Mouse (Mus musculus): ENCODE measurements at regions not wholly inside any gene's neighbourhood (a gene's known extent, or its start where the extent isn't known, plus 50 kb on each side); places are given as distances from the start of the nearest gene placed in this dataset.
"Not testable (repeated sequence)": the region's sequence is repeated elsewhere in the genome, so short reads cannot be mapped to it uniquely, and the experiment has no call there.

- Histone ChIP-seq H3K27me3 (replicated peaks) (no peaks in the 10 kb centered on the region), H3K27ac (no peak overlapping the region), H3K4me2 (replicated peaks) (no peak overlapping the region), H3K9me3 (no peaks in the 10 kb centered on the region), H3K36me3 (no peaks in the 10 kb centered on the region), H3K4me1 (no peaks in the 10 kb centered on the region), H3K4me3 (no peak overlapping the region), H3K9ac (no peak overlapping the region)
- ATAC-seq (ENCODE audit: low FRiP score, low read depth), result 0 out of 2 replicates have a peak, but pooled peaks have one; percentile 37
- WGBS, result 60% methylated on average over 2 of the region's 2 CpGs
Measured at GRCm38 (mm10) chr3:8141664-8142084, 1468.2 kb downstream of the Zfp704 start.

DNA sequence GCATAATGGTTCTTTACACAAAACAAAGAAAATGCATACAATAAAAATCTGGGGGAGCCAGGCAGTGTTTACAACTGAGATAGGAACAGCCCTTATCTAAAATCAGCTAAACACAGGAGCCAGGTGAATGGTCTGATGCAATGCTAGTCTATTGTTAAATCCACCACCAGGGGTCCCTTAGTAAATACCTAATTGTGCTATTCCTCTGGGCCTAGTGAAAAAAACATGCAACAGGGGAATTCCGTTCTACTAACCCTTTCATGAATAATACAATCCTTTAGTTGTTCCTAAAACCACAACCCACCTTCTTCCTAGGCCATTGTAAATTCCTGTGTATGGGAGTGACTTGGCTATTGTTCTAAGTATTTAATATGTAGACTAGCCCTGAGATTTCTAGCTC is 1486.2 kb downstream of the Zfp704 start:
- not testable (repeated sequence) for H3K9ac ChIP-seq; H3K9me3 ChIP-seq; H3K27ac ChIP-seq; H3K27me3 ChIP-seq (replicated peaks); H3K4me3 ChIP-seq; H3K4me2 ChIP-seq (replicated peaks); H3K4me1 ChIP-seq; ATAC-seq (ENCODE audit: low FRiP score, low read depth); H3K36me3 ChIP-seq
- WGBS, result 54% methylated on average over 1 of the region's 1 CpGs

- Histone ChIP-seq H3K9ac (no peak overlapping the region), H3K4me1 (no peaks in the 10 kb centered on the region), H3K9me3 (no peaks in the 10 kb centered on the region), H3K4me2 (replicated peaks) (no peak overlapping the region), H3K36me3 (no peaks in the 10 kb centered on the region), H3K27ac (no peak overlapping the region), H3K4me3 (no peak overlapping the region), H3K27me3 (replicated peaks) (no peaks in the 10 kb centered on the region)
- 66% methylated on average over 3 of the region's 3 CpGs for WGBS
- no peak for ATAC-seq (ENCODE audit: low FRiP score, low read depth)
Measured at GRCm38 (mm10) chr3:8123141-8123540, 1486.7 kb downstream of the Zfp704 start.

DNA sequence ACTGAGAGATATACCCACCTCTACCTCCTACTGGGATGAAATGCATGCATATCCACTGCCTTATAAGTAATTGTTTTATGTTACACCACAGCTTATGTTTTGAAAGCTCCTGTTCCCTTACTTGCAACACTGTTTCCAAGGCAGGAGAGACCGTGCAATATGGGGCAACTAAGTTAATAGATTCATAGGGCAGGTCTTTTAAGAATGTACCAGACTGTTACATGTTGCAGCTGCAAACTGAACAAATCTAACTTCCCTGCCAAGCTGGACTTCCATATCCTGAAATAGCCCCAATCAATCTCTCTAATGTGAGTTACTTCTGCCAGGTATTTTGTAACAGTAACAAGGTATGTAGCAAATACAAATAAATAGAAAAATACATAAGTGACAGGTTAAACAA is 1478.0 kb upstream of the 1700008P02Rik start:
- no peak for ATAC-seq (ENCODE audit: low FRiP score, low read depth)
- 85% methylated on average over 1 of the region's 1 CpGs for WGBS
- no peaks in the 10 kb centered on the region for H3K27me3 ChIP-seq (replicated peaks)

GRCm38 (mm10) chr3:8084749-8085148 is 1464.5 kb upstream of the 1700008P02Rik start:
- Histone ChIP-seq H3K4me3 (no peak overlapping the region), H3K4me1 (no peaks in the 10 kb centered on the region), H3K27me3 (replicated peaks) (no peaks in the 10 kb centered on the region), H3K9me3 (no peaks in the 10 kb centered on the region), H3K4me2 (replicated peaks) (no peak overlapping the region), H3K27ac (no peak overlapping the region), H3K9ac (no peak overlapping the region), H3K36me3 (no peaks in the 10 kb centered on the region)
- WGBS, result 81% methylated on average over 2 of the region's 2 CpGs
- ATAC-seq (ENCODE audit: low FRiP score, low read depth), result no peak

More for the DNA sequence above, 1478.0 kb upstream of the 1700008P02Rik start:
- Histone ChIP-seq H3K36me3 (no peaks in the 10 kb centered on the region), H3K4me2 (replicated peaks) (no peak overlapping the region), H3K27ac (no peak overlapping the region), H3K4me3 (no peak overlapping the region), H3K9me3 (no peaks in the 10 kb centered on the region), H3K4me1 (no peaks in the 10 kb centered on the region), H3K9ac (no peak overlapping the region)

- no peak for ATAC-seq (ENCODE audit: low FRiP score, low read depth)
- no peak overlapping the region for H3K27ac ChIP-seq
- H3K27me3 ChIP-seq (replicated peaks), result no peaks in the 10 kb centered on the region
- H3K36me3 ChIP-seq, result no peaks in the 10 kb centered on the region
- H3K4me3 ChIP-seq, result no peak overlapping the region
- no peaks in the 10 kb centered on the region for H3K4me1 ChIP-seq
- no peak overlapping the region for H3K9ac ChIP-seq
- H3K4me2 ChIP-seq (replicated peaks), result no peak overlapping the region
- no peaks in the 10 kb centered on the region for H3K9me3 ChIP-seq
Measured at GRCm38 (mm10) chr3:8053711-8054110, 1433.5 kb upstream of the 1700008P02Rik start.

DNA sequence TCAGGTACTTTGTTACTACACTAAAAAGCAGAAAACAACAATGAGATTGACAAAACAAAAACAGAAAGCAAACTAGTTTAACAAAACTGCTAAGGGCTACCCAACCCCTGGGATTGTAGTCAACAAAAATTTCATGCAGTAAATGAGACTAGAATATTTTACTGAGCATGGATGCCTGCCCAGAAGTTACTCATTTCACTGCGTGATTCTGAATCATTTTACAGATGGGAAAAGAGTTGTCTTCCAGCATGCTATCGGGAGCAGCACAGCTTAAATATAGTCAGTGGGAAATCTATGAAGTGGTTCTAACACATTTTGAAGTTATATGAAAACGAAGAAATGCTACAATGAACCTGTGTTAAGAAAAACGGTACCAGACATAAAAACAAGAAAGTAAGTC is 1430.9 kb upstream of the 1700008P02Rik start:
- H3K9me3 ChIP-seq, result no peaks in the 10 kb centered on the region
- no peak overlapping the region for H3K4me3 ChIP-seq
- WGBS, result 88% methylated on average over 4 of the region's 4 CpGs
- no peaks in the 10 kb centered on the region for H3K36me3 ChIP-seq
- no peak overlapping the region for H3K9ac ChIP-seq
- H3K4me1 ChIP-seq, result no peaks in the 10 kb centered on the region
- ATAC-seq (ENCODE audit: low FRiP score, low read depth), result no peak
- H3K4me2 ChIP-seq (replicated peaks), result no peak overlapping the region
- no peaks in the 10 kb centered on the region for H3K27me3 ChIP-seq (replicated peaks)
- H3K27ac ChIP-seq, result no peak overlapping the region

GRCm38 (mm10) chr3:8049706-8050105 is 1429.5 kb upstream of the 1700008P02Rik start:
- Histone ChIP-seq H3K36me3 (no peaks in the 10 kb centered on the region), H3K4me3 (no peak overlapping the region), H3K9ac (no peak overlapping the region), H3K27ac (no peak overlapping the region), H3K9me3 (no peaks in the 10 kb centered on the region), H3K4me1 (no peaks in the 10 kb centered on the region), H3K4me2 (replicated peaks) (no peak overlapping the region), H3K27me3 (replicated peaks) (no peaks in the 10 kb centered on the region)
- ATAC-seq (ENCODE audit: low FRiP score, low read depth), result no peak
- WGBS, result 76% methylated on average over 1 of the region's 1 CpGs

- ATAC-seq (ENCODE audit: low FRiP score, low read depth), result no peak
- WGBS, result 67% methylated on average over 3 of the region's 3 CpGs
- Histone ChIP-seq H3K27ac (no peak overlapping the region), H3K9ac (no peak overlapping the region), H3K4me2 (replicated peaks) (no peak overlapping the region), H3K4me3 (no peak overlapping the region), H3K36me3 (no peaks in the 10 kb centered on the region), H3K27me3 (replicated peaks) (no peaks in the 10 kb centered on the region), H3K9me3 (no peaks in the 10 kb centered on the region), H3K4me1 (no peaks in the 10 kb centered on the region)
Measured at GRCm38 (mm10) chr3:8046348-8046747, 1426.1 kb upstream of the 1700008P02Rik start.

GRCm38 (mm10) chr3:8036697-8037096 is 1416.5 kb upstream of the 1700008P02Rik start:
- H3K27me3 ChIP-seq (replicated peaks), result no peaks in the 10 kb centered on the region
- H3K9me3 ChIP-seq, result no peaks in the 10 kb centered on the region
- no peak overlapping the region for H3K9ac ChIP-seq
- no peak overlapping the region for H3K4me3 ChIP-seq
- WGBS, result 30% methylated on average over 1 of the region's 1 CpGs
- no peaks in the 10 kb centered on the region for H3K36me3 ChIP-seq
- no peaks in the 10 kb centered on the region for H3K4me1 ChIP-seq
- H3K27ac ChIP-seq, result no peak overlapping the region
- no peak overlapping the region for H3K4me2 ChIP-seq (replicated peaks)
- 0 out of 2 replicates have a peak, but pooled peaks have one; percentile 42 for ATAC-seq (ENCODE audit: low FRiP score, low read depth)

GRCm38 (mm10) chr3:8035091-8035729 is 1415.0 kb upstream of the 1700008P02Rik start:
- no peak for ATAC-seq (ENCODE audit: low FRiP score, low read depth)
- H3K4me2 ChIP-seq (replicated peaks), result no peak overlapping the region
- no peaks in the 10 kb centered on the region for H3K27me3 ChIP-seq (replicated peaks)
- no peaks in the 10 kb centered on the region for H3K36me3 ChIP-seq
- WGBS, result 76% methylated on average over 14 of the region's 14 CpGs
- no peak overlapping the region for H3K9ac ChIP-seq
- no peak overlapping the region for H3K4me3 ChIP-seq
- no peak overlapping the region for H3K27ac ChIP-seq
- H3K9me3 ChIP-seq, result no peaks in the 10 kb centered on the region
- H3K4me1 ChIP-seq, result no peaks in the 10 kb centered on the region

DNA sequence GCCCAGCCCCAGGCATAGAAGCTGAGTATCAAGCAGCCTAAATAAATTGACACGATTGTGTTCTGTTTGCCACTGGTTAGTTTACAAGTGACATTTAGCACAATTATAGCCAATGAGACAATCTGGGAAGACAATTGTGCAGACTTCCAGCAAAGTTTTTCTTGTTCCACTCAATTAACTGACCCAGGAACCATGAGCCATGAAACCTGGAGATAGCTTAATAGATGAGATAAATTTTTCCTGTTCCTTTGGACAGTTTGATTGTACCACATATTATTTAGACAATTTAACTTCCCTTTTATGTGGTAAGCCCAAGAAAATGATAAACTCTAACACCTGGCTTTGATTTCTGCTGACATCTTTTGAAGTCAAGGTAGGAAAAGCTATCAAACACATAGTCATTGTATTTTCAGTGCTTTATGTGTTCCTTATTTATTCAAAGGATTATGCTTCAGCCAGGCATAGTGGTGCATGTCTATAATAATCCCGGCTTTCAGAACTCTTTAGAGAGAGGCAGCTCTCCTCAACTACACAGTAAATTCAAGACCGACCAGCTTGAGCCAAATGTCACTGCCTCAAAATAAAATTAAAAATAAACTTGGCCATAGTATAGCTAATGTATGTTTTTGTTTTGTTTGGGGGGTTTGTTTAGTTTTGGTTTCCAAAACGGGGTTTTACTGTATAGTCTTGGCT is 1406.2 kb upstream of the 1700008P02Rik start:
- no peak overlapping the region for H3K4me2 ChIP-seq (replicated peaks)
- no peak overlapping the region for H3K4me3 ChIP-seq
- no peak overlapping the region for H3K27ac ChIP-seq
- H3K27me3 ChIP-seq (replicated peaks), result no peaks in the 10 kb centered on the region
- no peaks in the 10 kb centered on the region for H3K36me3 ChIP-seq
- ATAC-seq (ENCODE audit: low FRiP score, low read depth), result no peak
- WGBS, result 80% methylated on average over 4 of the region's 4 CpGs
- H3K9ac ChIP-seq, result no peak overlapping the region
- 0 out of 2 replicates have a peak, but pooled peaks cover 5% of the 10 kb centered on the region for H3K9me3 ChIP-seq
- H3K4me1 ChIP-seq, result no peaks in the 10 kb centered on the region

- Histone ChIP-seq H3K36me3 (no peaks in the 10 kb centered on the region), H3K9me3 (peaks cover 14% of the 10 kb centered on the region; the same call in 1 of the 2 replicates), H3K4me3 (no peak overlapping the region), H3K27me3 (replicated peaks) (no peaks in the 10 kb centered on the region), H3K4me1 (no peaks in the 10 kb centered on the region), H3K9ac (no peak overlapping the region), H3K4me2 (replicated peaks) (no peak overlapping the region), H3K27ac (no peak overlapping the region)
- 0 out of 2 replicates have a peak, but pooled peaks have one; percentile 29 for ATAC-seq (ENCODE audit: low FRiP score, low read depth)
- 87% methylated on average over 10 of the region's 10 CpGs for WGBS
Measured at GRCm38 (mm10) chr3:8022654-8023053, 1402.4 kb upstream of the 1700008P02Rik start.

Measured in neural tube, embryonic 12.5 days (tissue).